Mouse (Mus musculus) liver, adult 2 months (tissue): ENCODE measurements around the gene Cpsf2. TPM values are rescaled to one million over a fixed set of nuclear protein-coding genes. Genes with fewer than 3 reads are reported as not detected.

ENCODE experiments used
- DNase-seq: peaks from one replicate; pipeline ENCODE4 v3.0.0-alpha.2; 2011; ENCODE audit warnings: low read depth, low spot score; ENCODE audit errors: extremely low read depth
- H3K27ac ChIP-seq: fragments of 200-500 bp; replicated peaks from 2 replicates; pipeline ENCODE4 v1.5.1; 2012; ENCODE audit warnings: low read depth, mild to moderate bottlenecking, control low read depth, inconsistent platforms, low read length; ENCODE audit not compliant: insufficient read depth
- H3K27me3 ChIP-seq: fragments of 200-500 bp; 2 replicates; pipeline ENCODE4 v1.6.1; 2012; ENCODE audit warnings: mild to moderate bottlenecking, moderate library complexity, low read length, inconsistent platforms; ENCODE audit not compliant: control insufficient read depth, insufficient read depth
- H3K36me3 ChIP-seq: fragments of 200-500 bp; 2 replicates; pipeline ENCODE4 v1.6.1; 2012; ENCODE audit warnings: low read length, inconsistent platforms; ENCODE audit not compliant: control insufficient read depth, insufficient read depth
- H3K4me1 ChIP-seq: fragments of 200-500 bp; 2 replicates; pipeline ENCODE4 v1.6.1; 2011; ENCODE audit warnings: low read length; ENCODE audit not compliant: control insufficient read depth, insufficient read depth
- H3K4me3 ChIP-seq: fragments of 200-500 bp; 2 replicates; pipeline ENCODE4 v1.5.1; 2011; ENCODE audit warnings: low read depth, mild to moderate bottlenecking, control low read depth, low read length, moderate library complexity; ENCODE audit not compliant: insufficient read depth
- H3K79me2 ChIP-seq: fragments of 200-500 bp; 2 replicates; pipeline ENCODE4 v1.6.1; 2012; ENCODE audit warnings: inconsistent platforms, mild to moderate bottlenecking, low read length, moderate library complexity; ENCODE audit not compliant: control insufficient read depth, insufficient read depth
- H3K9ac ChIP-seq: fragments of 200-500 bp; 2 replicates; pipeline ENCODE4 v1.6.1; 2012; ENCODE audit warnings: low read depth, mild to moderate bottlenecking, control low read depth, inconsistent platforms, low read length
- CTCF ChIP-seq: fragments of 200-500 bp; IDR thresholded peaks from 2 replicates; pipeline ENCODE4 v1.5.1; 2011; ENCODE audit warnings: low read depth, low read length, control low read depth
- POLR2A ChIP-seq: fragments of 200-500 bp; IDR thresholded peaks from 2 replicates; pipeline ENCODE4 v1.6.1; 2011; ENCODE audit warnings: low read length, control low read depth; ENCODE audit not compliant: insufficient read depth; ENCODE audit errors: extremely low read depth
- WGBS: fragments of 180-500 bp; shearing (Covaris S2); methylation state at CpG from one replicate; pipeline ENCODE4 v1.1.7; 2018; 5-methylcytosine and 5-hydroxymethylcytosine counted together
- polyA plus RNA-seq: library from polyadenylated mRNA; depleted of rRNA; stranded (reverse); fragments of >200 nt; gene quantifications from 2 replicates; pipeline ENCODE4 v1.2.3, GENCODE M21; 2012
- total RNA-seq: library from RNA; depleted of rRNA; stranded (reverse); fragments of >200 nt; gene quantifications from 2 replicates; pipeline ENCODE4 v1.2.3, GENCODE M21; 2014

Gene Cpsf2
- total and polyA plus RNA-seq, 2 experiments: 2.7 to 9.2 TPM

GRCm38 (mm10) chr12:102008111-102008977 lies 32.6 kb downstream of the Cpsf2 start:
- Histone ChIP-seq H3K36me3 (peaks cover 24% of the 10 kb centered on the region), H3K27ac (no peak overlapping the region), H3K9ac (no peak overlapping the region), H3K4me1 (peaks cover 2% of the 10 kb centered on the region; the same call in 1 of the 2 replicates), H3K4me3 (no peak overlapping the region), H3K79me2 (no peaks in the 10 kb centered on the region), H3K27me3 (no peaks in the 10 kb centered on the region)
- DNase-seq: no peak
- no peak for TF ChIP-seq POLR2A
- TF ChIP-seq CTCF: no peak
- 90% methylated on average over 16 of the region's 16 CpGs for WGBS

GRCm38 (mm10) chr12:102009551-102009950 lies 33.8 kb downstream of the Cpsf2 start:
- TF ChIP-seq CTCF: no peak
- no peak for TF ChIP-seq POLR2A
- DNase-seq: no peak
- H3K4me1 ChIP-seq: peaks cover 2% of the 10 kb centered on the region; the same call in 1 of the 2 replicates
- no peaks in the 10 kb centered on the region for H3K27me3 ChIP-seq
- 47% methylated on average over 6 of the region's 6 CpGs for WGBS
- H3K36me3 ChIP-seq: peaks cover 15% of the 10 kb centered on the region
- no peaks in the 10 kb centered on the region for H3K79me2 ChIP-seq
- H3K9ac ChIP-seq: no peak overlapping the region
- H3K27ac ChIP-seq: no peak overlapping the region
- H3K4me3 ChIP-seq: no peak overlapping the region

- no peaks in the 10 kb centered on the region for H3K27me3 ChIP-seq
- H3K27ac ChIP-seq: no peak overlapping the region
- no peak for TF ChIP-seq POLR2A
- TF ChIP-seq CTCF: no peak
- peaks cover 2% of the 10 kb centered on the region; the same call in 1 of the 2 replicates for H3K4me1 ChIP-seq
- no peaks in the 10 kb centered on the region for H3K79me2 ChIP-seq
- no peak for DNase-seq
- H3K9ac ChIP-seq: no peak overlapping the region
- no peaks in the 10 kb centered on the region for H3K36me3 ChIP-seq
- WGBS: 80% methylated on average over 5 of the region's 5 CpGs
- H3K4me3 ChIP-seq: no peak overlapping the region
Observed at GRCm38 (mm10) chr12:102014411-102014810, 38.6 kb downstream of the Cpsf2 start.

GRCm38 (mm10) chr12:102015127-102015526 lies 39.3 kb downstream of the Cpsf2 start:
- WGBS: 94% methylated on average over 6 of the region's 6 CpGs
- no peak for DNase-seq
- Histone ChIP-seq H3K27ac (no peak overlapping the region), H3K27me3 (no peaks in the 10 kb centered on the region), H3K4me3 (no peak overlapping the region), H3K4me1 (peaks cover 2% of the 10 kb centered on the region; the same call in 1 of the 2 replicates), H3K9ac (no peak overlapping the region), H3K79me2 (no peaks in the 10 kb centered on the region), H3K36me3 (no peaks in the 10 kb centered on the region)
- TF ChIP-seq CTCF (no peak), POLR2A (no peak)

GRCm38 (mm10) chr12:102021923-102022322 lies 46.1 kb downstream of the Cpsf2 start:
- H3K79me2 ChIP-seq: no peaks in the 10 kb centered on the region
- 87% methylated on average over 6 of the region's 6 CpGs for WGBS

GRCm38 (mm10) chr12:102029184-102029583 lies 53.4 kb downstream of the Cpsf2 start:
- no peak for TF ChIP-seq POLR2A
- no peak for TF ChIP-seq CTCF
- H3K36me3 ChIP-seq: no peaks in the 10 kb centered on the region

More at GRCm38 (mm10) chr12:102021923-102022322, 46.1 kb downstream of the Cpsf2 start:
- H3K36me3 ChIP-seq: no peaks in the 10 kb centered on the region
- DNase-seq: no peak
- no peak overlapping the region for H3K9ac ChIP-seq
- no peak overlapping the region for H3K4me3 ChIP-seq
- no peaks in the 10 kb centered on the region for H3K27me3 ChIP-seq
- no peak for TF ChIP-seq CTCF
- TF ChIP-seq POLR2A: no peak
- no peaks in the 10 kb centered on the region for H3K4me1 ChIP-seq
- no peak overlapping the region for H3K27ac ChIP-seq

More at GRCm38 (mm10) chr12:102029184-102029583, 53.4 kb downstream of the Cpsf2 start:
- Histone ChIP-seq H3K79me2 (no peaks in the 10 kb centered on the region), H3K4me1 (no peaks in the 10 kb centered on the region), H3K4me3 (no peak overlapping the region), H3K27me3 (no peaks in the 10 kb centered on the region), H3K27ac (no peak overlapping the region), H3K9ac (no peak overlapping the region)
- DNase-seq: no peak
- WGBS: 70% methylated on average over 7 of the region's 7 CpGs
